Mouse (Mus musculus) adrenal gland, postnatal 36 days (tissue): ENCODE data around the gene Atp6v0a1. TPM values are rescaled to one million over a fixed set of nuclear protein-coding genes. Genes with fewer than 3 reads are reported as not detected.

ENCODE experiments used
- DNase-seq, 2 experiments: peaks; one replicate each; pipeline ENCODE4 v3.0.0; 2021; ENCODE audit warnings: mixed read lengths in 1 of 2
- microRNA-seq: library from miRNA; unstranded; fragments of <30 nt; microRNA quantifications from one replicate; pipeline ENCODE4 v1.2.0, GENCODE M21; 2021
- total RNA-seq, 2 experiments: library from RNA; stranded (reverse); gene quantifications; 2 replicates each; pipeline ENCODE4 v1.2.3; 2021

The Atp6v0a1 gene
- total RNA-seq, 2 experiments from 2014 or later = 122 to 148 TPM

DNA sequence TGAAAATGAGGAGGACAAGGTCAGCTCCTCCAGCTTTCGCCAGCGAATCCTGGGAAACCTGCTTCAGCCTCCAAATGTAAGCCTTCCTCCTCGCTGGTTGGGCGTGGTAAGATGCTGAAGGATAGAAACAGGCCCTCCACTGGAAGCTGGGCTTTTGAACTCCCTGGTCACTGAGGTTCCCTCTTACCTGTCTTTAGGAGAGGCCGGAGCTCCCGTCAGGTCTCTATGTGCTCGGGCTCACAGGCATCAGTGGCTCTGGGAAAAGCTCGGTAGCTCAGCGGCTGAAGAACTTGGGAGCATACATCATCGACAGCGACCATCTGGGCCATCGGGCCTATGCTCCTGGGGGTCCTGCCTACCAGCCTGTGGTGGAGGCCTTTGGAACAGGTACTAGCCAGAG is 75.6 kb downstream of the Atp6v0a1 start:
- DNase-seq = no peak

GRCm38 (mm10) chr11:101085617-101086322 is 76.5 kb downstream of the Atp6v0a1 start:
- DNase-seq = no peak

GRCm38 (mm10) chr11:101086323-101086674 is 77.0 kb downstream of the Atp6v0a1 start:
- DNase-seq = no peak

GRCm38 (mm10) chr11:101086756-101087681 is 77.8 kb downstream of the Atp6v0a1 start, which contains the start of gene Mlx:
Gene Mlx, plus strand, starts transcription at chr11:101087277.
- DNase-seq = peak; percentile 94

GRCm38 (mm10) chr11:101087682-101088055 is 78.4 kb downstream of the Atp6v0a1 start:
- DNase-seq = no peak

DNA sequence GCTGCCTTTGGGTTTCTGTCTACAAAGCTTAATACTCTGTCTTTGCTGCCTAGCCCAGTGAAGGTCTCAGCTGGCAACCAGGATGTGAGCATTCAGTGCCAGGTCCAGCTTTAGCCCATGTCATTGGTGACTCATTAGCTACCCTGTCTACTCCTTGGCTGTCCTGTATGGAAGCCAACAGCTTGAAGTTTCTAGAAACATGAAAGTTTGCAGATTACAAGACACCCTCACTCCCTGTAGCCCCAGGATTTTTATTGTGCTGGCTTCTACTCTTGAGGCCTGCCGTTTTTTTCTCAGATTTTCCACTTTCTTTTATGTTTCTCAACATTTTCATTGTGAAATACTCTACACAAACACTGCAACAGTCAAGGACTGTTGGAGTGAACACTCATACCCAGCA is 80.7 kb downstream of the Atp6v0a1 start:
- peak in 1 of 2 experiments; percentile 57 for DNase-seq

DNA sequence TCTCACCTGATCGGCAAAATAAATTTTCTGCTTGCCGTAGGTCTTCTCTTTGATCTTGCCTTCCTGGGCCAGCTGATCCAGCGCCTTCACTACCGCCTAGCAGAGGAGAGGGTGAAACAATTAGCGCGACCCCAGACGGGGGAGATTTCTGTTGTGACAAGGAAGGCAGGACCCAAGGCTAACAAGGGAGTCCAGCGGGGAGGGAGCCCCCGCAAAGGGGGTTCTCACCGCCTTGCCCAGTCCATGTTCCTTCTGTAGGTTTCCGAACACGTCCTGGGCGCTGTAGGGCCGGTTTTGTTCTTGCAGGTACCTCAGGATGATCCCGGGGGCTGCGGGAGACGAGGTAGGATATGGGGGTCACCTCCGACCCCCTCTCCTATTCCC is 85.7 kb downstream of the Atp6v0a1 start:
- no peak for DNase-seq

DNA sequence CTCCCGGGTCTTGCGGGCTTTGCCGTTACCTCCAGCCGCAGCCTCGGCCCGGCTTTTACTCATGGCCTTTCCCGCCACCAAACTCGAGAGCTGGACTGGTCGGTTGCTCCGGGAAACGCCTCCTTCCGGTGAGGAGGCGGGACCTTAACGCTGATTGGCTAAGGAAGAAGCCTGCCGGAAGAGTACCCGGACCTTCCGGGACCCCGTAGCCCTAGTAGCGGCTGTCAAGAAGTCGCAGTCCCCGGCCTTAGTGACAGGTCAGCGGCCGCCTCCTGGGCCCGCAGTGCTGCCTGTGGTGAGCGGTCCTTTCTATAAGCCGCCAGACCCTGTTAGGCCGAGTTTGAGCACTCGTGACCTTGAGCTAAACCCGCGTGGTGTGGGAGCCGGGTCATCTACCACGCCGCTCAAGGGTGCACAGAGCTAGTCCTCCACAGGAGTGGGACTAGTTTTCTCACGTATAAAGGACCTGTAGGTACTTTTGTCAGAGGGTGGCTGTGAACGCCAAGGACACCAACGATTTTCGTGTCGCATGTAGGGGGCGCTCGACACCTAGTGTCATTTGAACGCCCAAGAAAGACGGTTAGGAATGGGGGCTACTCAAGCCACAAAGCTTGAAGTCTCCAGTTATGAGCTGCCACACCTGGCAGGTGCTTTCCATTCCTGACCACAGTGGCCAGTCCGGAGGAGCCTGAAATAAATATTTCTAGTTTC is 86.2 kb downstream of the Atp6v0a1 start, which contains the start of gene Psmc3ip:
Gene Psmc3ip (minus strand): TSS at position 123 of the 711 bp plus-strand sequence.
- DNase-seq = peak; percentile 95 to 96

- DNase-seq = no peak
These were observed 89.0 kb downstream of the Atp6v0a1 start for GRCm38 (mm10) chr11:101098231-101098630.

DNA sequence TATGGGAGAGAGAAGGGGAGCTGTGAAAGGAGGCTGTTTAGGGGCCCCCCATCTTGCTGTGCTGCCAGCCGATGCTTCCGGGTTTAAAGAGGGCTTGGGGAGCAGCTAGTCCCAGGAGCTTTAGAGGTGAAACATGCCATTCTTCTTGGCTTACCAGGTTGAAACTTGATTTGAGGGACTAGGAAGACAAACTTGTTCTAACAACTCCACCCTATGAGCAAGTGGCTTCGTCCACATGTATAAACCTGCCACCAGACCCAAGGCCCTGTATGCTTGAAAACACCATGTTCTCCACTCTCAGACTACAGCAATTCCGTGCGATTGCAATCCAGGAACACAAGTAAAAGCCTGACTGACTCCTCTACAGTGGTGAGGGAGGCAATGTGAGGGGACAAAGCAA is 93.8 kb downstream of the Atp6v0a1 start:
- DNase-seq = no peak

GRCm38 (mm10) chr11:101109351-101109750 is 100.1 kb downstream of the Atp6v0a1 start:
- DNase-seq = no peak

DNA sequence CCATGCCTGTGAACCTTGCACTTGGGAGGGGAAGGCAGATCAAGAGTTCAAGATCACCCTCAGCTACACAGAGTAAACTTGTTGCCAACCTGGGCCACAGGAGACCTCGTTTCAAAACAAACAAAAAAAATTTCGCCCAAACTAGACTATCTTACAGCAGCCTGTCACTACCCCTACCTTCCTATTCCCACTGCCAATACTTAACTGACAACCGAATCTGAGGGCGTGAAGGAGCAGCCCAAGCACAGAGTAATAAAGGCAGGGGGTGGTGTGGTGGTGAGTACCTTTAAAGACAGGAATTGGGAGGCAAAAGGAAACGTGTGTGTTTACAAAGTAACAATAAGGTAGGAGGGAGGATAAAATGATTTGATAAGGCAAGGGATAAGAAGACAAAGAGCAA is 101.5 kb downstream of the Atp6v0a1 start:
- DNase-seq = no peak

DNA sequence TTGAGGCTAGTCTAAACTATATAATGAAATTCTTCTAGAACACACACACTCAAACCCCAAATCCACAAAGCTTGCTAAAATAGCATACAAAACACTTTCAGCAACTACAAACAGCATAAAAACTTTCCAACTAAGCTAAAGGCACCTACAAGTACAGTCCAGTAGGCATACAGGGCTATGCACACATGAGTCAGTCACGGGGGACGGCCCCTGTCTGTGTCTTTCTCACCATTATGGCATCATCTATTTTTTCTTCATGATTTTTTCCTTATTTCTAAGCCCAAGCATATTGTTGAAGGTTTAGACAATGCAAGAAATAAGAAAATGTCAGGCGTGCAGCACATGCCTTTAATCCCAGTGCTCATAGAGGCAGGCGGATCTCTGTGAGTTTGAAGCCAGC is 101.9 kb downstream of the Atp6v0a1 start:
- DNase-seq = no peak

- DNase-seq = no peak
These were observed 102.9 kb downstream of the Atp6v0a1 start for GRCm38 (mm10) chr11:101112186-101112585.

Small RNA genes lying within 50 kb of the gene (microRNA-seq; reads per million reads assigned to microRNA genes)
- gene Mir6928 = not detected

Other genes with a start within 250 kb of the Atp6v0a1 start
- gene Kcnh4, start 249.5 kb upstream of the Atp6v0a1 start, total RNA-seq = under 1 TPM; 0.10 to 0.13 TPM
- gene Hcrt, start 246.5 kb upstream of the Atp6v0a1 start, total RNA-seq = not detected
- gene Ghdc, start 238.5 kb upstream of the Atp6v0a1 start, total RNA-seq = 10 to 100 TPM; 18.8 to 25.8 TPM
- gene Stat5b, start 158.7 kb upstream of the Atp6v0a1 start, total RNA-seq = 100 to 1,000 TPM in 1 of 2 experiments, 10 to 100 TPM in 1; 58.3 to 111 TPM
- gene Stat5a, start 150.1 kb upstream of the Atp6v0a1 start, total RNA-seq = 10 to 100 TPM; 26.3 to 39.8 TPM
- gene Stat3, start 69.9 kb upstream of the Atp6v0a1 start, total RNA-seq = 100 to 1,000 TPM in 1 of 2 experiments, 10 to 100 TPM in 1; 74.2 to 109 TPM
- 100 to 1,000 TPM; 307 to 340 TPM for gene Cavin1, start 38.6 kb upstream of the Atp6v0a1 start, total RNA-seq
- 10 to 100 TPM; 36.3 to 47.0 TPM for gene Naglu, start 60.6 kb downstream of the Atp6v0a1 start, total RNA-seq
- 1 to 10 TPM; 1.5 to 3.3 TPM for gene Hsd17b1, start 69.0 kb downstream of the Atp6v0a1 start, total RNA-seq
- gene Coasy, start 73.1 kb downstream of the Atp6v0a1 start, total RNA-seq = 100 to 1,000 TPM in 1 of 2 experiments, 10 to 100 TPM in 1; 71.3 to 111 TPM
- gene Mlx, start 77.8 kb downstream of the Atp6v0a1 start, total RNA-seq = 10 to 100 TPM; 50.1 to 63.1 TPM
- gene Psmc3ip, start 86.0 kb downstream of the Atp6v0a1 start, total RNA-seq = 1 to 10 TPM; 5.8 to 6.6 TPM
- 10 to 100 TPM; 53.2 to 57.2 TPM for gene Retreg3, start 110.4 kb downstream of the Atp6v0a1 start, total RNA-seq
- gene Tubg1, start 110.5 kb downstream of the Atp6v0a1 start, total RNA-seq = 10 to 100 TPM; 41.3 to 42.7 TPM
- 1 to 10 TPM; 5.9 to 7.0 TPM for gene Tubg2, start 146.5 kb downstream of the Atp6v0a1 start, total RNA-seq
- gene Cntnap1, start 161.1 kb downstream of the Atp6v0a1 start, total RNA-seq = 1 to 10 TPM; 4.6 to 4.9 TPM
- gene Plekhh3, start 161.9 kb downstream of the Atp6v0a1 start, total RNA-seq = 10 to 100 TPM; 21.5 to 30.0 TPM
- gene Ccr10, start 166.0 kb downstream of the Atp6v0a1 start, total RNA-seq = under 1 TPM in 1 of 2 experiments, not detected in 1; 0.43 TPM
- 10 to 100 TPM; 30.0 to 37.7 TPM for gene Ezh1, start 217.0 kb downstream of the Atp6v0a1 start, total RNA-seq
- 10 to 100 TPM; 39.5 to 61.8 TPM for gene Ramp2, start 236.6 kb downstream of the Atp6v0a1 start, total RNA-seq
- gene Vps25, start 244.3 kb downstream of the Atp6v0a1 start, total RNA-seq = 100 to 1,000 TPM in 1 of 2 experiments, 10 to 100 TPM in 1; 90.6 to 121 TPM